Mouse (Mus musculus): ENCODE measurements around the gene Nubpl. TPM values are rescaled to one million over a fixed set of nuclear protein-coding genes. Genes with fewer than 3 reads are reported as not detected.

The Nubpl gene
- polyA plus RNA-seq, 1 experiment, result 3.2 TPM

DNA sequence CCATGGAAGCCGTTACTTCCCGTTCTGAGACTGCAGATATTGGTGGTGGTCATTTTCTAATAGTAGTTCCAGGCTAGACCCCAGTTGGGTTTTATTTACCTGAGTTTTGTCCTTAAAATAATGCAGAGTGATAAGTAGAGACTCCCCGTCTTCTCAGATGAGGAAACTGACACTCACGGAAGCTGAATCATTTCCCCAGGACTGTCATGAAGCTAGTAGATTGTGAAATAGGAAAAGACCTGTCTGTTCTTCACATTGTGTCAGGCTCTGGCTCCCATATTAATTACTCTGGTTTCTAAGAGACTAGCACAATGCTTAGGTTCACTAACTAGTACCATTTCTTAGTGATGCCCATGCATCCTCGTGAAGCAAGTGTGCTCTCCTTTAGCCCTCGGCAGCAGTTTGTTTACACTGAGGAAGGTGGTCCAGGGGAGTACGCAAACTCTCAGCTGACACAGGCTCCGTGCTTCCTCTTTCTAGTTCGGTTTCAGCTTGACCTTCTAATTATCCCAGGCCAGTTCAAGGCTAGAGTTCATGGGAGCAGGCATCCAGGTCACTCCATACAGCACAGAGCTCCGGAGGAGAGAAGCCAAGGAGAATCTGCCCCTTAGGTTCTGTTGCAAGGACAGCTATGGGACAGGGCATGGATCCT, 209.9 kb downstream of the Nubpl start:
- H3K27ac ChIP-seq (ENCODE audit: insufficient read depth, low read length), result no peak overlapping the region
- no peaks in the 10 kb centered on the region for H3K4me1 ChIP-seq (ENCODE audit: control insufficient read depth, insufficient read depth, low read length)
- no peak overlapping the region for H3K4me3 ChIP-seq (ENCODE audit: insufficient read depth, low read length)
- no peak for TF ChIP-seq CTCF (IDR thresholded peaks at IDR 0.05; ENCODE audit: extremely low read depth, insufficient read depth, low read length)
- no peak for TF ChIP-seq POLR2A (IDR thresholded peaks at IDR 0.05; ENCODE audit: extremely low read depth, insufficient read depth, low read length)

DNA sequence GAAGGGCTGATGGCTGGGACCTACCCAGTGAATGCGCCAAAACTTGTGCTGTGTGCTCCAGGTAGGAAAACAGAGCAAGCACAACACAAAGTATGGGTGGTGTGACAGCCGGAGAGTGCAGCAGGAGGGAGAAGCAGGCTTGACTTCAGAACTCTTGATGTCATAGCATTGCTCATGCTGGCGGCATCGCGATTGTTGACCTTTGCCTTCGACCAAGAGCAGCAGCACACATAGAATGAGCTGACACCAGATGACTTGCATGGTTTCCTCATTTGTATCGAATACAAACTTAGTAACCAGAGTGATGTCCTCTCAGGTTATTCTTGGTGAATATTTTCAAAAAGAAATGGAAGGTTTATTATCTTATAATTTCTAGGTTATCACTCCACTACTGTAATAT, 211.1 kb downstream of the Nubpl start:
- no peak overlapping the region for H3K4me3 ChIP-seq (ENCODE audit: insufficient read depth, low read length)
- no peak overlapping the region for H3K27ac ChIP-seq (ENCODE audit: insufficient read depth, low read length)
- H3K4me1 ChIP-seq (ENCODE audit: control insufficient read depth, insufficient read depth, low read length), result no peaks in the 10 kb centered on the region
- no peak for TF ChIP-seq CTCF (IDR thresholded peaks at IDR 0.05; ENCODE audit: extremely low read depth, insufficient read depth, low read length)
- TF ChIP-seq POLR2A (IDR thresholded peaks at IDR 0.05; ENCODE audit: extremely low read depth, insufficient read depth, low read length), result no peak

DNA sequence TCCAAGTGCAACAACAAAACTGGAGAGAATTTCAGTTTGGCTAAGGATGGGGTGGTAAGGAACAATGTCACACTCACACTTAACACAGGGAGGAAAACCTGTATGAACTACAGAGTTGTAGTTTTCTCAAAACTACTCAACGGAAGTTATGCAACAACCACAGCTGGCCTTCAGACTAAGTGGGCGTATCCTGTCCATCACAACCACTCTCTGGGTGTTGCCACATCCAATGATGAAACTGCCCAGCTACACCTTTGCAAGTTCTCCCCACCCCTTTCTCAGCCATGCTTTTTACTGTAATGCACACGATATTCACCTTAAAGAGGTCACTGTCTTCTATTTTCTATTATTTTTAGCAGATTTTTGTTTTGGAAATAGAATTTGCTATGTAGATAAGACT, 217.3 kb downstream of the Nubpl start:
- no peak overlapping the region for H3K4me3 ChIP-seq (ENCODE audit: insufficient read depth, low read length)
- no peaks in the 10 kb centered on the region for H3K4me1 ChIP-seq (ENCODE audit: control insufficient read depth, insufficient read depth, low read length)
- no peak overlapping the region for H3K27ac ChIP-seq (ENCODE audit: insufficient read depth, low read length)
- TF ChIP-seq POLR2A (IDR thresholded peaks at IDR 0.05; ENCODE audit: extremely low read depth, insufficient read depth, low read length) (no peak), CTCF (IDR thresholded peaks at IDR 0.05; ENCODE audit: extremely low read depth, insufficient read depth, low read length) (no peak)

- H3K4me1 ChIP-seq (ENCODE audit: control insufficient read depth, insufficient read depth, low read length), result no peaks in the 10 kb centered on the region
- H3K27ac ChIP-seq (ENCODE audit: insufficient read depth, low read length), result no peak overlapping the region
- no peak overlapping the region for H3K4me3 ChIP-seq (ENCODE audit: insufficient read depth, low read length)
- no peak for TF ChIP-seq POLR2A (IDR thresholded peaks at IDR 0.05; ENCODE audit: extremely low read depth, insufficient read depth, low read length)
- no peak for TF ChIP-seq CTCF (IDR thresholded peaks at IDR 0.05; ENCODE audit: extremely low read depth, insufficient read depth, low read length)
Measured at GRCm38 (mm10) chr12:52317635-52318034, 220.1 kb downstream of the Nubpl start.

DNA sequence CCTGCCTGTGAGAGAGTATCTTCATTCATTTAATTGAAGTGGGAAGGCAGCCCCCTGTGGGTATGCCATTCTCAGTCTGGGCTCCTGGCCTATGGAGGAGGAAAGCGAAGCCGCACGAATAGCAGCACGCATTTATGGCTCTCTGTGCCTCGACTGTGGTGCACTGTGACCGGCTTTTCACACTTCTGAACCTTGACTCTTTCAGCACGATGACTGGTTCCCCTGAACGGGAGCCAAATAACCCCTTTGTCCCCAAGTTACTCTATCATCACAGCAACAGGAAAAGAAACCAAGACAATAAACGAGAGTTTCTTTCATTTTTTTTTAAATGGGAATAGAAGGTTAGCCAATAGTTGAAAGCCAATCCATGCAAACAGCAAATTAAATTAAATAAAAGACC, 220.9 kb downstream of the Nubpl start:
- TF ChIP-seq CTCF (IDR thresholded peaks at IDR 0.05; ENCODE audit: extremely low read depth, insufficient read depth, low read length), result no peak
- TF ChIP-seq POLR2A (IDR thresholded peaks at IDR 0.05; ENCODE audit: extremely low read depth, insufficient read depth, low read length), result no peak
- H3K4me1 ChIP-seq (ENCODE audit: control insufficient read depth, insufficient read depth, low read length), result no peaks in the 10 kb centered on the region
- H3K4me3 ChIP-seq (ENCODE audit: insufficient read depth, low read length), result no peak overlapping the region
- no peak overlapping the region for H3K27ac ChIP-seq (ENCODE audit: insufficient read depth, low read length)

- TF ChIP-seq POLR2A (IDR thresholded peaks at IDR 0.05; ENCODE audit: extremely low read depth, insufficient read depth, low read length) (no peak), CTCF (IDR thresholded peaks at IDR 0.05; ENCODE audit: extremely low read depth, insufficient read depth, low read length) (no peak)
- H3K27ac ChIP-seq (ENCODE audit: insufficient read depth, low read length), result no peak overlapping the region
- H3K4me1 ChIP-seq (ENCODE audit: control insufficient read depth, insufficient read depth, low read length), result no peaks in the 10 kb centered on the region
- H3K4me3 ChIP-seq (ENCODE audit: insufficient read depth, low read length), result no peak overlapping the region
Measured at GRCm38 (mm10) chr12:52319156-52319555, 221.6 kb downstream of the Nubpl start.

- TF ChIP-seq CTCF (IDR thresholded peaks at IDR 0.05; ENCODE audit: extremely low read depth, insufficient read depth, low read length), result no peak
- no peaks in the 10 kb centered on the region for H3K4me1 ChIP-seq (ENCODE audit: control insufficient read depth, insufficient read depth, low read length)
- no peak overlapping the region for H3K27ac ChIP-seq (ENCODE audit: insufficient read depth, low read length)
- no peak overlapping the region for H3K4me3 ChIP-seq (ENCODE audit: insufficient read depth, low read length)
Measured at GRCm38 (mm10) chr12:52328488-52328887, 231.0 kb downstream of the Nubpl start.

DNA sequence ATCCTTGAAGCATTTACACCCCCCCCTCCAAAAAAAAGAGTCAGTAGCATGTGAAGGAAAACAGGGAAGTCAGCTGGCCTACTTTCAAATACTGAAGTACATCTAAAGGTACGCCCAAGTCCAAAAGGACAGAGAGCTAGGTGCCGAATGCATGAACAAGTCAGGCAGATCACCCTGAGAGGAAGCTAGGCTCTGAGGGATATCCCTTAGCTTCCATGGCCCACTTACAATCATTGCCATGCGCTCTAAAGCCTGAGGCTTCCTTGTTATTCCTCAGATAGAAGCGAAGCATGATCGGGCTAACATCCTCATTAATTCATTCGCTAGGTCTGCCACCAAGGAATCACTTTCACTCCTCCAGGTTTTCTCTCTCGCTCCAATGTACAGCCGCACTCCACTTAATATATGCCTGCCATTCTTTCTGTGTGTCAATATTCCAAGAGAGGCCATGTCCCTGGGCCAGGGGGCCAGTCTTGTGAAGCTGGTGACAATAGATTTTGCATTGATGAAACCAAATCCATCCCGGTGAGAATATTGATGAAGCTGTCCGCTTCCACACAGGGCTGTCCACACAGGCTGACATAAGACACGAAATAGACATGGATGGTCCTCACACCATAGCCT, 237.7 kb downstream of the Nubpl start:
- TF ChIP-seq POLR2A (IDR thresholded peaks at IDR 0.05; ENCODE audit: extremely low read depth, insufficient read depth, low read length) (no peak), CTCF (IDR thresholded peaks at IDR 0.05; ENCODE audit: extremely low read depth, insufficient read depth, low read length) (no peak)
- Histone ChIP-seq H3K27ac (ENCODE audit: insufficient read depth, low read length) (no peak overlapping the region), H3K4me3 (ENCODE audit: insufficient read depth, low read length) (no peak overlapping the region), H3K4me1 (ENCODE audit: control insufficient read depth, insufficient read depth, low read length) (no peaks in the 10 kb centered on the region)

- Histone ChIP-seq H3K4me1 (ENCODE audit: control insufficient read depth, insufficient read depth, low read length) (no peaks in the 10 kb centered on the region), H3K27ac (ENCODE audit: insufficient read depth, low read length) (no peak overlapping the region)
- TF ChIP-seq POLR2A (IDR thresholded peaks at IDR 0.05; ENCODE audit: extremely low read depth, insufficient read depth, low read length) (no peak), CTCF (IDR thresholded peaks at IDR 0.05; ENCODE audit: extremely low read depth, insufficient read depth, low read length) (no peak)
Measured at GRCm38 (mm10) chr12:52338136-52338753, 240.7 kb downstream of the Nubpl start.

GRCm38 (mm10) chr12:52346611-52347010, 249.1 kb downstream of the Nubpl start:
- no peak overlapping the region for H3K4me3 ChIP-seq (ENCODE audit: insufficient read depth, low read length)
- H3K4me1 ChIP-seq (ENCODE audit: control insufficient read depth, insufficient read depth, low read length), result no peaks in the 10 kb centered on the region; the same call in 1 of the 2 replicates
- TF ChIP-seq POLR2A (IDR thresholded peaks at IDR 0.05; ENCODE audit: extremely low read depth, insufficient read depth, low read length) (no peak), CTCF (IDR thresholded peaks at IDR 0.05; ENCODE audit: extremely low read depth, insufficient read depth, low read length) (no peak)
- peak overlapping the region; percentile 80 for H3K27ac ChIP-seq (ENCODE audit: insufficient read depth, low read length)

More at GRCm38 (mm10) chr12:52338136-52338753, 240.7 kb downstream of the Nubpl start:
- H3K4me3 ChIP-seq (ENCODE audit: insufficient read depth, low read length), result no peak overlapping the region
